Mouse (Mus musculus) cerebellum, adult 11-12 months (tissue): ENCODE results near the gene Sult6b2.
A peak's percentile ranks its signal among the peaks of the same experiment; 100 is the strongest.

ENCODE experiments used
- DNase-seq: peaks from one replicate; pipeline ENCODE4 v3.0.0; 2022

Sult6b2 gene

DNA sequence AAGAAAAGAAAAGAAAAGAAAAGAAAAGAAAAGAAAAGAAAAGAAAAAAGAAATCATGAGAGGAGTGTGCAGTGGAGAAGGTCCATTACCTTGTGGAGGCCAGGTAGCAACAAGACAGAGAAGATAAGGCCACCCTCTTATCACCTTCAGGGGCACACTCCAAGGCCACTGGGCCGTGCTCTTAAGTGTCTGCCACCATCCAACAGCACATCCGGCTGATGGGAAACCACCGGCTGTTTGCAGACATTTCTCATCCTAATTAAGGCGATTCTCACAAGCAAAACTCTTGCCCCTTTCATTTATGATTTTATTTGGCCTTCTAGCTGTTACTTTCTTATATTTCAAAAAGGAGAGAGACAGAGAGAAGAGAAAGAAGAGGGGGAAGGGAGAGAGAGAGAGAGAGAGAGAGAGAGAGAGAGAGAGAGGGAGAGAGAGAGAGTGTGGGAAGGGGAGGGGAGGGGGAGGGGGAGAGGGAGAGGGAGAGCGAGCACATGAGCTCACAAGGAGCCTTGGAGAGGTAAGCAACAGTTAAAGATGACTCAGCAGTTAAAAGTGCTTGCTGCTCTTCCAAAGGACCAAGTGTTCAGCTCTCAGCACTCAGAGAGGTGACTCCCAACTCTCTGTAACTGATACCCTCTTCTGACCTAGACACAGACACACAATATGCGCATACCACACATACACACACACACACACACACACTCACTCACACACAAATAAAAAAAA, 5.2 kb upstream of the Sult6b2 start:
- DNase-seq: no peak

GRCm38 (mm10) chr6:142806326-142806725, 2.0 kb upstream of the Sult6b2 start:
- DNase-seq: no peak

DNA sequence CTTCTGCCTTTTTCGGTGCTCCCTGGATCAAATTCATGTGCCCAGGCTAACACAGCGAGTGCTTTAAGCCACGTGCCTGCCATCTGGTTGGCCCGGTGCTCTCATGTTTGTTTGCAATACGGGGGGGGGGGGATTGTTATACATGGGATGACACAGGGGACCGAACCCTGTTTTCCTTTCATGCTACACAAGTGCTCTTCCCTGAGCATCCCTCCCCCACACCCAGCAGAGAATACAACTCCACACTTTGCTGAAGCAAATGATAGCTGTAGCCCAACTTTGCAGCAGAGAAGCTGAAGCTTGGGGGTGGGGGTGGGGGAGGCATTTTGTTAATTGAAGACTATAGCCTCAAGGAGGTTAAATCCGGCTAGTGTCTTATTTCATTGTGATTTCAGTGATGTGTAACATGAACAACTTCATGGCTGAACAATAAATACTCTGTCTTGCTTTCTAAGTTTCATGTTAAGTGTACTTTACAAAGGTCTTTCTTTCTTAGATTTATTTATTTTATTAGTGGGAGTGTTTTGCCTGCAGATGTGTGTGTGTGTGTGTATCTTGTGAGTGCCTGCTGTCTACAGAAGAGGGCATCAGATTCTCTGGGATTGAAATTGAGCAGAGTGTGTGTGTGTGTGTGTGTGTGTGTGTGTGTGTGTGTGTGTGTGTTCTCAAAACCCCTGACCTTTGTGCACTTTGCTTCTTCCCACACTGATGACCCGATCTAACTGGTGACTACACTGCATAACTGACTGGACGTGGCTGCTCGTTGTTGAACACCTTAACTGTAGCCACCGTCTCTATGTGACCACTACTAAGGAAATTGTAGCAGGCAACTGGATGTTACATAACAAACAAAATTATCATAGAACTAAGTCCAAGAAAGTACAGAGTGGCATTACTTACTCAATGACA, 1.4 kb downstream of the Sult6b2 start:
- no peak for DNase-seq

- DNase-seq: no peak
These were observed 2.6 kb downstream of the Sult6b2 start for GRCm38 (mm10) chr6:142801687-142802086.

GRCm38 (mm10) chr6:142799704-142800374, 4.5 kb downstream of the Sult6b2 start:
- DNase-seq: no peak

DNA sequence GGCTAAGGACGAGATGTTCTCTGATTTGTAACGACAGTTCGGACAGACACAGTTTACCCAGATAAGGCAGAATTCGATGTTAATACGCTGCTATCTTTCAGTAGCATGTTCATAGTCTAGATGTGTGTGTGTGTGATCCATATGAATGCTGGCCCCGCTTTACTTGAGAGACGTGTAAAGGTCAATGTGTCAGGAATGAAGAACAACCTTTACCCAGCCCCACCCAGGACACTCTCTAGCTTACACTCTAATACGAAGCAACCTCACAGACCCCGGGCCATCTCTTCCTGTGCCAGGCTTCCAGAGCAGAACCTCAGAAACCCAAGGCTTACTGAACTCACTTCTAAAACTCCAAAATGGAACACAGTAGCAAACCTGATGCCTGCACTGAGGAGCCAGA, 5.5 kb downstream of the Sult6b2 start:
- DNase-seq: no peak

DNA sequence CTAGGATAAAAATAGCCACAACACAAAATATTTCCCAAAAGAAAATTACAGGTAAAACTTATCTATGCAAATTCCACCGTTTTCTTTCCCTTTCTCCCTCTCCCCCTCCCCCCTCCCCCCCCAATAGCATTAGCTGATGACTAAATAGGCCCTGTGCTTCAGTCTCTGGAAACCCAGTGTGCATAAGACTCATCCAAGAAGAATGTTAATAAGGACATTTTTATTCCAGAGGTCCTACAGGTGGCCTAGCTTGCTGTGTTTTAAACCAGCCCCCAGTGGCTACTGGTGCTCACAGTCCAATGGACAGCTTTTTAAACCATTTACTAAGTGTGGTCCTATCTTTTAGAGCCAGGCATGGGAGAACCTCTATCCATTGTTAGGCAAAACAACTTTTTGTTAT, 6.3 kb downstream of the Sult6b2 start:
- no peak for DNase-seq

DNA sequence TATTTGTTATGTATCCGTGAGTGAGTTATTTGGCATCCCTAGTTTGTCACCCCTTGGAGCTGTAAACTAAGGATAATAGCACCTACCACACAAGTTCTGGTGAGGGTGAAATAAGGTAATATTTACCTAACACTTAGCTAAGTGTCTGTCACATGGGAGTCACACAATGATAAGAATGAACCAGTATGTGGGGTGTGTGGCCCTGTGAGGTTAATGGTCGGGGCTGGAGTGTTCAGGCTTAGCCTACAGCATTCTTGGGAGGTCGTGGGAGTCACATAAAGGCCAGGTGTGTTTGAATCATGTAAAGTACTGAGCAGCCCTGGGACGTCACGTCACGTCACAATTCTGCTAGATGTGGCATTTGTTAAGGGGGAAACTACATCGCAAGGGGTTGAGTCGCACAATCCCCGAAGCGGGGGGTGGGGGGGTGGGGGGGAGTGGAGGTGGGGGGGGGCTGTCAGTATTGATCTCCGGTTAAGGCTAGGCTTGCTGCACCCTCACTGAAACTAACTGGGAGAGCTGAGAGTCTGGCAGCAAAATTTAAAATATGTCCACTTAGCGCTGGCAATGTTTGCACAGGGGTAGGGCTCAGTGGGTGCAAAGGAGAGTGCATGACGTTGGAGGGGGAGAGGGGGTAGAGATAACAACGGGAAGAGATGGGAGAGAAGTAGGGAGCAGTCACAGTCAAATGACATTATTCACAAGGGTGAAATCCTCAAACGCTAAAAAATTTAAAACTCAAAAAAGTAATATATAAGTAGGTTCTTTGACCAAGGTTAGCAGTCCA, 8.5 kb downstream of the Sult6b2 start:
- no peak for DNase-seq

- DNase-seq: no peak
These were observed 9.2 kb downstream of the Sult6b2 start for GRCm38 (mm10) chr6:142795087-142795486.

- DNase-seq: no peak
These were observed 10.8 kb downstream of the Sult6b2 start for GRCm38 (mm10) chr6:142793468-142793867.

DNA sequence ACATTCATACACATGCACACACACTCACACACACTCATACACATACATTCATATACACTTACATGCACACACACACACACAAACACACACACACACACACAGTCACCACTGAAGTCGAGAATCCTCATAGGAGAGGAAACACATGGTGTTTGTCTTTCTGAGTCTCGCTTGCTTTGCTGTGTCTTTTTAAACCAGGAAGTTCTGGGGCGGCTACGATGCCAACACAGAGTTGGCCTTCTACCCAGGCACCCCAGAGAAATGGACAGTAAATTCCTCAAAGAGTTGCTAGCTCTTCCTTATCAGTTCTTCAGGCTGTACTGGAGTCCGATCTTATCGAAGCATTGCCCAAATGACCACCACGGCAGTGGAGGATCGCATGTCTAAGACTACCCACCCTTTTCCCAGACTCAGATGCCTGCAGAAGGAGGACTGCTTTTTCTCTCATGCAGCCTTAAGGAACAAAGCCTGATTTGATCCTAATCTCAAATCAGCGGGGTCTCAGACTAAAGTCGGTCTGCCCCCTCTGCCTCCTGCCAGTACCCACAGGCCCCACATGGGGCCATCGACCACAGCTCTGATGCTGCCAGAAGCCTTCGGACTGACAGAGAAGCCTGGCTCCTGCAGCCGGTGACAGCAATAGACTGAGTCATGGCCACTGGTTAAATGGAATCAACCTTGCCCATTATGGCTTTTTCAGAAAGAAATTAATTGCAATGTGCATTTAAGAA, 11.9 kb downstream of the Sult6b2 start:
- no peak for DNase-seq

DNA sequence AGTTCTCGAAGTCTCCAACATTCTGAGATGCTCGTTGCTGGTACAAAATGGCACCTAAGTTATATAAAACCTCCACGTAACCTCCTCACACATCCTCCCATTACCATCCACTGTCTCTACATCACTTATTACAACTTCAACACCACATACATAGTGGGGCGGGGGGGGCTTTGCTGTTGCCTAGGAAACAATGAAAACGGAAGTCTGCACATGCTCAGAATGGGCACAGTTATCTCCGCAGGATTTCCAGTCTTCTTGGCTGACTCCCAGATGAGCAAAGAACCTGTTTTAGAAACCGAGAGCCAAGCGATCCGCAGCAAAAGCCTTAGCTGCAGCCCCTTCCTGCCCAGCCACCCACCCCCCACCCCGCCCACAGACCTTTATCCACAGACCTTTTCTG, 14.6 kb downstream of the Sult6b2 start:
- DNase-seq: no peak

- DNase-seq: no peak
These were observed 16.0 kb downstream of the Sult6b2 start for GRCm38 (mm10) chr6:142788042-142788987.

GRCm38 (mm10) chr6:142786106-142786505, 18.2 kb downstream of the Sult6b2 start:
- DNase-seq: no peak

DNA sequence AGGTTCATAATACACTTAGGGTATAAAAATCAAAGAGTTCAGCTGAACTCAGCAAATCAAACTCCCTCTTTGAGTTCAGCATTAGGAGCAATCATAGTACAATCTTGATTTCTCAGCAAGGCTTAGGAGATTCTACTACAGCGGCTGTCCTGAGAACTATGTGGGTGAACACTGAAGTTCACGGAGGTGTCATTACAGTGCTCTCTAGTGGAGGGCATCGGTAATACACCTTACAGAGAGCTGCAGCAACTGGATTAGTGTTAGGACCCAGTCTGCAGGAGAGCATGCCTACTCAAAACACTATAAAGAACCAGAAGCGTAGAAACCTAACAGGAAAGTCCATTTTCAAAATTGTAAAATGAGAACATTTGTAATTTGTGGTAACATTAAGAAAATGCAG, 19.0 kb downstream of the Sult6b2 start:
- DNase-seq: peak; percentile 16

DNA sequence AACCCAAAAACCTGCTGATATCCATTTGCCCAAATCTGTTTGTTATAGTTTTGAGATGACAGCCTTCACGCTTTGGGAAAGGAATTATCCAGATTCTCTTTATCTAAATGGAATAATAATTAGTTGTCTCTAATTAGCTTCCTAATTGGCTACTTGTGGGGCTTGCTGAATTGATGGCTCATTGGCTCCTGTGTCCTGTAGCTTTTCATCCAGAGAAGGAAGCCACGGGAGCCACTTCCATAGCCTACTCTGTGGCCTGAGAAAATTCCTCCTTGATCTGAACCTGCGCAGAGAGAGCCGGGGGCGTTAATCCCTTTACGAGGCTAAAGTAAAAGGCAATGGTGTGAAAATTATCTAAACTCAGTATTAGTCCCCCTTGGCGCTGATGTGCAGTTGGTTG, 23.0 kb downstream of the Sult6b2 start:
- no peak for DNase-seq

- no peak for DNase-seq
These were observed 23.7 kb downstream of the Sult6b2 start for GRCm38 (mm10) chr6:142780574-142781033.

- DNase-seq: no peak
These were observed 24.3 kb downstream of the Sult6b2 start for GRCm38 (mm10) chr6:142779812-142780573.

DNA sequence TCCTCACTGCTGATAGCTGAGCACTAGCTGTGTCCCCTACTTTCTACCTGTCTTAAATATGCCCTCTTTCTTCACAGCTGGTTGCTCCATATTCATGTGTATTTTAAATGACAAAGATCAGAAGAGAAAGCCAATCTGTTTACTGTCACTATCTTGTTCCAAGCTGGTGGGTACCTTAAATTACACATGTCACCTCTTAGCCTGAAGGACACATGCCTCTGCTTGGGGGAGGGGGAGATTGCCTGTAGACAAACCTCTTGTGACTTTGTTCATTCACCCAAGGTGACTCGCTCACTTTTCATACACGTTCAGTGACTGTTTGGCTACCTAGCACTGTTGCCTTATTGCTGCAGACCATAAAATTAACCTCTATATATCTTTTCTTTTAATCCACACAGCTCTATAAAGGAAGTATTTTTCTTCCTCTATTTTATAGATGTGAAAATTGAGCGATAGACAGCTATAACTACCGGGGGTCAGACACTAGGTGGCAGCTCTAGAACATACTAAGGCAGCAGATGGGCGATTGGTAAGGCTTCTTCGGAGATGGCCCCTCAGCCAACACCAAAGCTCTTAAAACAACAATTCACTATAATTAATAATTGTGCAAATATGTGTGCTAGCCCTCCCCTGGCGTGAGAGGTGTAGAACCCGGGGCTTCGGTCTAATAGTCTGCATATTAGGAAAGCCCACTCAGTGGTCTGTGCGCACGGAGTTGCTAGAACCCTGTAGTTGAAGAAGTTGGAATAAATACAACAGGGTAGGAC, 25.1 kb downstream of the Sult6b2 start:
- peak; percentile 45 for DNase-seq
